Mouse (Mus musculus) heart, adult 2 months (tissue): ENCODE data around the gene Tgif1. TPM values are rescaled to one million over a fixed set of nuclear protein-coding genes. Genes with fewer than 3 reads are reported as not detected.
A peak's percentile ranks its signal among the peaks of the same experiment; 100 is the strongest.
"Not testable (repeated sequence)": the region's sequence is repeated elsewhere in the genome, so short reads cannot be mapped to it uniquely, and the experiment has no call there.

Experiments used
- DNase-seq, 2 experiments: peaks; one replicate each; pipeline ENCODE4 v3.0.0; 2021
- H3K27ac ChIP-seq: fragments of 200-600 bp; 2 replicates; pipeline ENCODE4 v1.8.1; 2022
- H3K27me3 ChIP-seq: fragments of 200-500 bp; 2 replicates; pipeline ENCODE4 v1.6.1; 2012; ENCODE audit warnings: mild to moderate bottlenecking, low read length, inconsistent platforms, mixed read lengths; ENCODE audit not compliant: control insufficient read depth, insufficient read depth
- H3K36me3 ChIP-seq: fragments of 200-500 bp; 2 replicates; pipeline ENCODE4 v1.6.1; 2012; ENCODE audit warnings: low read length, inconsistent platforms; ENCODE audit not compliant: control insufficient read depth, insufficient read depth
- H3K4me1 ChIP-seq: fragments of 200-500 bp; 2 replicates; pipeline ENCODE4 v1.6.1; 2011; ENCODE audit warnings: low read length; ENCODE audit not compliant: control insufficient read depth, insufficient read depth
- H3K4me3 ChIP-seq: fragments of 200-600 bp; 2 replicates; pipeline ENCODE4 v1.8.1; 2022
- H3K79me2 ChIP-seq: fragments of 200-500 bp; replicated peaks from 2 replicates; pipeline ENCODE4 v1.6.1; 2012; ENCODE audit warnings: mild to moderate bottlenecking, inconsistent platforms, low read length, moderate library complexity, mixed read lengths; ENCODE audit not compliant: control insufficient read depth, insufficient read depth
- H3K9ac ChIP-seq: fragments of 200-500 bp; 2 replicates; pipeline ENCODE4 v1.6.1; 2012; ENCODE audit warnings: low read depth, mild to moderate bottlenecking, control low read depth, inconsistent platforms, low read length, mixed read lengths
- CTCF ChIP-seq: fragments of 200-600 bp; IDR thresholded peaks from 2 replicates; pipeline ENCODE4 v1.8.1; 2022; ENCODE audit warnings: antibody characterized with exemption, mild to moderate bottlenecking, moderate library complexity
- EP300 ChIP-seq: fragments of 200-500 bp; IDR thresholded peaks from 2 replicates; pipeline ENCODE4 v1.6.1; 2011; ENCODE audit warnings: low read depth, low read length, control low read depth; ENCODE audit not compliant: insufficient read depth
- POLR2A ChIP-seq: fragments of 200-500 bp; IDR thresholded peaks from 2 replicates; pipeline ENCODE4 v1.6.1; 2011; ENCODE audit warnings: mild to moderate bottlenecking, low read depth, low read length, control low read depth; ENCODE audit not compliant: insufficient read depth
- WGBS: fragments of 180-500 bp; shearing (Covaris S2); methylation state at CpG from one replicate; pipeline ENCODE4 v1.1.7; 2018; 5-methylcytosine and 5-hydroxymethylcytosine counted together
- intact Hi-C: fragments of 180-260 bp; cut with DNase I; formaldehyde crosslinking; loops from one replicate; pipeline ENCODE4 v1.15.1; 2025
- polyA plus RNA-seq: library from polyadenylated mRNA; depleted of rRNA; stranded (reverse); fragments of >200 nt; gene quantifications from 2 replicates; pipeline ENCODE4 v1.2.3, GENCODE M21; 2012
- total RNA-seq, 2 experiments: library from RNA; stranded (reverse); gene quantifications; 2 replicates each; pipeline ENCODE4 v1.2.3; 2021

Tgif1 gene
- total and polyA plus RNA-seq, 3 experiments: 3.0 to 8.6 (median 4.0) TPM

- no peak overlapping the region for H3K9ac ChIP-seq
- 81% methylated on average over 5 of the region's 5 CpGs for WGBS
- H3K27me3 ChIP-seq: no peaks in the 10 kb centered on the region
- no peaks in the 10 kb centered on the region for H3K4me1 ChIP-seq
- H3K79me2 ChIP-seq: no peaks in the 10 kb centered on the region
- no peak overlapping the region for H3K4me3 ChIP-seq
- DNase-seq: no peak
- intact Hi-C loops: no loop called here
- TF ChIP-seq POLR2A: no peak
- TF ChIP-seq EP300: no peak
- no peak for TF ChIP-seq CTCF
- H3K36me3 ChIP-seq: no peaks in the 10 kb centered on the region; the same call in 1 of the 2 replicates
- H3K27ac ChIP-seq: no peak overlapping the region
Measured at GRCm38 (mm10) chr17:70838533-70838932, 14.8 kb downstream of the Tgif1 start.

GRCm38 (mm10) chr17:70838031-70838430 lies 15.3 kb downstream of the Tgif1 start:
- no peak overlapping the region for H3K4me3 ChIP-seq
- 89% methylated on average over 7 of the region's 7 CpGs for WGBS

GRCm38 (mm10) chr17:70837474-70837873 lies 15.9 kb downstream of the Tgif1 start:
- H3K4me1 ChIP-seq, H3K9ac ChIP-seq, H3K79me2 ChIP-seq, H3K36me3 ChIP-seq, H3K27ac ChIP-seq, DNase-seq, H3K4me3 ChIP-seq, intact Hi-C loops, H3K27me3 ChIP-seq: not testable (repeated sequence)
- 94% methylated on average over 6 of the region's 6 CpGs for WGBS

More at GRCm38 (mm10) chr17:70838031-70838430, 15.3 kb downstream of the Tgif1 start:
- DNase-seq: no peak
- intact Hi-C loops: no loop called here
- Histone ChIP-seq H3K4me1 (no peaks in the 10 kb centered on the region), H3K79me2 (no peaks in the 10 kb centered on the region), H3K36me3 (no peaks in the 10 kb centered on the region; the same call in 1 of the 2 replicates), H3K9ac (no peak overlapping the region), H3K27me3 (no peaks in the 10 kb centered on the region), H3K27ac (no peak overlapping the region)
- no peak for TF ChIP-seq POLR2A
- no peak for TF ChIP-seq CTCF
- no peak for TF ChIP-seq EP300

- Histone ChIP-seq H3K9ac (no peak overlapping the region), H3K79me2 (no peaks in the 10 kb centered on the region), H3K27me3 (no peaks in the 10 kb centered on the region), H3K36me3 (no peaks in the 10 kb centered on the region; the same call in 1 of the 2 replicates), H3K27ac (no peak overlapping the region), H3K4me3 (no peak overlapping the region), H3K4me1 (no peaks in the 10 kb centered on the region)
- intact Hi-C loops: no loop called here
- WGBS: 84% methylated on average over 7 of the region's 7 CpGs
- TF ChIP-seq EP300 (no peak), CTCF (no peak), POLR2A (no peak)
- DNase-seq: no peak
Measured at GRCm38 (mm10) chr17:70836820-70837219, 16.5 kb downstream of the Tgif1 start.

- H3K79me2 ChIP-seq: no peaks in the 10 kb centered on the region
- H3K4me1 ChIP-seq: no peaks in the 10 kb centered on the region
- intact Hi-C loops: no loop called here
- H3K36me3 ChIP-seq: no peaks in the 10 kb centered on the region; the same call in 1 of the 2 replicates
- H3K9ac ChIP-seq: no peak overlapping the region
- peak overlapping the region; percentile 56 for H3K4me3 ChIP-seq
- WGBS: 13% methylated on average over 10 of the region's 10 CpGs
- H3K27me3 ChIP-seq: no peaks in the 10 kb centered on the region
- TF ChIP-seq CTCF (no peak), EP300 (no peak), POLR2A (no peak)
- DNase-seq: no peak
- H3K27ac ChIP-seq: peak overlapping the region; percentile 44; the same call in 1 of the 2 replicates
Measured at GRCm38 (mm10) chr17:70835071-70835790, 18.1 kb downstream of the Tgif1 start.

GRCm38 (mm10) chr17:70834430-70834965 lies 18.8 kb downstream of the Tgif1 start:
- 2% methylated on average over 29 of the region's 29 CpGs for WGBS
- peak overlapping the region; percentile 58 for H3K9ac ChIP-seq
- no peaks in the 10 kb centered on the region for H3K27me3 ChIP-seq
- no peaks in the 10 kb centered on the region for H3K79me2 ChIP-seq
- H3K36me3 ChIP-seq: no peaks in the 10 kb centered on the region; the same call in 1 of the 2 replicates
- peak; percentile 41 to 55 for DNase-seq
- intact Hi-C loops: no loop called here
- TF ChIP-seq CTCF: no peak
- TF ChIP-seq EP300: no peak
- TF ChIP-seq POLR2A: 0 out of 2 replicates have a peak, but pooled peaks have one; percentile 18
- H3K27ac ChIP-seq: peak overlapping the region; percentile 55
- peak overlapping the region; percentile 56 for H3K4me3 ChIP-seq
- H3K4me1 ChIP-seq: no peaks in the 10 kb centered on the region
